Mouse (Mus musculus) neural tube, embryonic 14.5 days (tissue): Measurements from ENCODE around the gene Ptpro. TPM values are rescaled to one million over a fixed set of nuclear protein-coding genes. Genes with fewer than 3 reads are reported as not detected.

Source experiments
- polyA plus RNA-seq: library from polyadenylated mRNA; unstranded; fragments of >200 nt; fragmentation: Nextera tagmentation; extraction: Ambion mirVana; gene quantifications from 2 replicates; pipeline ENCODE4 v1.2.1, GENCODE M21; 2014

The Ptpro gene
- polyA plus RNA-seq, 1 experiment from 2014 or later: 56.4 TPM

Other genes starting within 250 kb of the Ptpro start
- gene Rerg, start 81.8 kb upstream of the Ptpro start, polyA plus RNA-seq: 6.6 and 8.5 TPM in 2 replicates